Mouse (Mus musculus) heart, postnatal 10 days (tissue): Measurements from ENCODE around the gene Tmem189. TPM values are rescaled to one million over a fixed set of nuclear protein-coding genes. Genes with fewer than 3 reads are reported as not detected.

Experiments used
- DNase-seq, 2 experiments: peaks; one replicate each; pipeline ENCODE4 v3.0.0; 2021
- intact Hi-C: fragments of 180-260 bp; cut with DNase I; formaldehyde crosslinking; loops from one replicate; pipeline ENCODE4 v1.15.1; 2025
- microRNA-seq, 2 experiments: library from miRNA; unstranded; fragments of <30 nt; microRNA quantifications; one replicate each; pipeline ENCODE4 v1.2.0; 2022
- total RNA-seq, 2 experiments: library from RNA; stranded (reverse); gene quantifications; 2 replicates each; pipeline ENCODE4 v1.2.3; 2021

The Tmem189 gene
- total RNA-seq, 2 experiments from 2014 or later: 37.9 to 40.5 TPM

DNA sequence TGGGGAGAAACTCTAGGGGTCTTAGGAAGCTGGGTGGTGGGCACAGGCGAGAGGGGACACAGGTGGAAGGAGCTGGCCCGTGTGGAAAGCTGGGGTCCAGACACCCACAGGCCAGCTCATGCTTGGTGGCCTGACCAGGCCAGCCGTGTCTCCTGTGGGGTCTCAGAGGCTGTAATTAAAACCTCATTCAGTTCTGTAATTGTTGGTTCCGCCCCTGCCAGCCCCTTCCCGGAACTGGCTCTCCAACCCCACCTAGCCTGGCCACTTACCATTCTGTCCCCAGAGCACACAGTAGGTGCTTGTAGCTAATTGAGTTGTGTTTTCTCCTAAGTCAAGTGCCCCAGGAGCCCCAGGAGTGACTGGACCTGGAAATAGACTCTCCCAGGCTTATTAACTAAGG is 90.4 kb downstream of the Tmem189 start:
- intact Hi-C loops: no loop called here
- DNase-seq: no peak

DNA sequence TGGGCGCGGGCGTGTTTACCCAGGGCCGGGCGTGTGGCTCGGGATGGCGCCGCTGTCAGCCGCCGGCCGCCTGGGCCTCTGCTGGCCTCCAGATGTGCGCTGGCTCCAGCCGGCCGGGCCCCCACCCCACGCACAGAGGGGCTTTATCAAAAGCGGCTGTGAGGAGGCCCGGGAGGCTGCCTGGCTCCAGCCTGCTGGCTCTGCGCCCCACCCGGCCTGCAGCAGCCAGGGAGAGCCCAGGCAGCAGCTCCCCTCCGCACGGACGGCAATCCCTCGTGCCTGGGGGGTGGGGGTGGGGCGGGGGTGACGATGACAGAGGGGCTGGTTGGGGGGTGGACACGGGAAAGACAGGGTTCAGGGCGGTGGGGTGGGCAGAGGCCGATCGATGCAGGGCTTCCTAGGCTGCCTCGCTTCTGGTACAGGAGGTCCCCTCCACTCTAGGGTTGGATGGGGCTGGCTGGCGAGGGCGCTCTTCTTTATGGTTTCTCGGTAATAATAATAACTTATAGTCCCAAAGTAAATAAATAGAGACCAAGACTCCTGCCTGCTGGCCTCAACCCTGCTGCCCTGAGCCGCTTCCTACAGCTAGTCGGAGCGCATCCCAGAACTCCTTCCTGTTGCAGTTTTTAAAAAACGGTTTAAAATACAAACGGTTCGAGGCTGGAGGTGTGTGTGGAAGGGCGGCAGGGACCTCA is 92.0 kb downstream of the Tmem189 start:
- peak; percentile 76 to 77 for DNase-seq
- intact Hi-C loops: no loop called here

DNA sequence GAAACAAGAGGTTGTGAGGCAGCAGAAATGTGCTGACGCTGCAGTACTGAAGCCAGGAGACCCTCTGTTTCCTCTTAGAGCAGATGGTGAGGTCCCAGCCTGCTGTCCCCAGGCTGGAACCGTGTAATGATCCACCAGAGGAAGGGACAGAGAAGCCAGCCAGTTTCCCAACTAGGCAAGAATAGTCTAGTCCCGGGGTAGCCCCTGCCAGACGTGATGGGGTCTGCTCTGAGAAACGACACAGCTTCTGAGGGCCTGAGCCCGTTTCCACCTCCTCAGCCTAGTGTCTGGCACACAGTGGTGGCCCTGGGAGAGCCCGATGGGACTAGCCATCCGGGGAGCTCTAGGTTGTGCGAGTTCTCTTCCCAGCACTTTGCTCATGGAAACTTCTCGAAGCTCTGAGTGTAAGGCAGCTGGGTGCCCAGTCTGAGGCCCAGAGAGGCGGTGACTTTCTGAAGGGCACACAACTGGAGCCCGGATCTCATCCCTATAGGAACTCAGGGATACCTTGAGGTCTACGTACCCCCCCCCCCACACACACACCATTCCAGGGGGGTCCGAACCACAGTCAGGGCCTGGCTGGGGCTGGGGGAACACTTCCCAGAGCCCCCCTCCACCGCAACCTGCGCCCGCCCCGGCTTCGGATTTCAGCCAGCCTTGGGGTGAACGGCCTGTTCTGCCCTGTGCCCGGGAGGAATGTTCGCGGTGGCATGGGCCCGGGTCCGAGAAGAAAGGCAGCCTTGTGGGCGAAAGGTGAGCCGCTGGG is 92.7 kb downstream of the Tmem189 start:
- intact Hi-C loops: no loop called here
- peak in 1 of 2 experiments; percentile 41 for DNase-seq

DNA sequence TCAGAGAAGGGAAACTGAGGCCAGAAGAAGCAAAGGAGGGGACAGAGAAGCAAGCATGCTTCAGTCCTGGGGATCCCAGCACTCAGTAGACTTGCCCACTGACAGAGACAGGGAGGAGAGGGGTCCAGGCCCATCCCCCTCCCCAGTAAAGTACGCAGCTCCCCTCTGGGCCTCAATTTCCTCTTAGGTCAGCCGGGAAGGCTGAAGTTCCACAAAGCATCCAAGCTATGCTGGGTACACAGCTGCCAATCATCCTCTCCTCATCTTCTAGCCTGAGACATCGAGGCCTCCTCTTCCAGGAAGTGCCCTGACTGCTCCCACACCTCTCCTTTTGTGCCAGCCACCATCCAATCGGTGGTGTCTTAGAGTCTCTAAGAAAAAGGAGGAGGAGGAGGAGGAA is 93.4 kb downstream of the Tmem189 start:
- intact Hi-C loops: no loop called here
- no peak for DNase-seq

DNA sequence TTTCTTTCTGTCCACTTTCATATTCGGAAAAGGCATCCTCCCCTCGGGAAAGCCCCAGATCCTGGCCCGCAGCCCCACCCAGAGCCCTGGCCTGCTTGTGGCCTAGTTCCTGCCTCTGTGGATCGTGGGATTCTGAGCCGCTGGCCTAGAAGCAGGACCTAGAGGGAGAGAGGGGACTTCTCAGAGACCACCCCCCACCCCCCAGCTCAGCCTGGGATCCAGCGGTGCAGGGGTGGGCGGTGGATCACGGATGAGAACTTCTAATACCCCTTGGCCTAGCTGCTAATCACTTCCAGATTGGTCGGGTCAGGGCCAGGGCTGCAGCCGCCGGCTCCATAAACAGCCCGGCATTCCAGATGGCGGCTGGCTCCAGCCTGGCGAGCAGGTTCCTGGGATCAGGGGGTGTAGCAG is 93.9 kb downstream of the Tmem189 start:
- peak; percentile 75 to 76 for DNase-seq
- intact Hi-C loops: loop anchor here (2.0 kb wide), 2 partner anchors 31 to 57 kb away; partner anchors contain the start of gene Snai1

DNA sequence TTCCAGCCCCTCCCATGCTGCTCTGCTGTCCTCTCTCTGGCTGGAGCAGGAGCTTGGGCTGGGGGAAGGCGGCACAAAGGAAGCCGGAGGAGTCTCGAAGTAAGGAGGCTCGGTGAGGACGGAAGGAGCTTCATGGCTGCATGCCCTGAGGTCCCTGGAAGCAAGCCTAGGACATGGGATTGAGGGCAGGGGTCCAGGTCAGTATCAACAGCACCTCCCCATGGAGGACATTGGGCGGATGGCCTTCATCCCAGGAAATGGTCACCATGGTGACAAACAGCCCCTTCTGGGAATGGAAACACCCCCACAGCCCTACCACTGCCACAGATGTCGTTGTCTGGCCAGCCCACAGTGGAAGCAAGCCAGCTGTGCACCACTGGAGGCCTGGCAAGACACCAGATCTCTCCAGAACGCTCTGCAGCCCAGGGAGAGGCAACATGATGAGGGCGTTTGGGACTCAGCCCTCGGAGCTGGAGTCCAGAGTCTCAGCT is 95.1 kb downstream of the Tmem189 start:
- intact Hi-C loops: loop anchor here (2.0 kb wide), 2 partner anchors 30 to 56 kb away; partner anchors contain the start of gene Snai1
- DNase-seq: peak; percentile 97 to 98

DNA sequence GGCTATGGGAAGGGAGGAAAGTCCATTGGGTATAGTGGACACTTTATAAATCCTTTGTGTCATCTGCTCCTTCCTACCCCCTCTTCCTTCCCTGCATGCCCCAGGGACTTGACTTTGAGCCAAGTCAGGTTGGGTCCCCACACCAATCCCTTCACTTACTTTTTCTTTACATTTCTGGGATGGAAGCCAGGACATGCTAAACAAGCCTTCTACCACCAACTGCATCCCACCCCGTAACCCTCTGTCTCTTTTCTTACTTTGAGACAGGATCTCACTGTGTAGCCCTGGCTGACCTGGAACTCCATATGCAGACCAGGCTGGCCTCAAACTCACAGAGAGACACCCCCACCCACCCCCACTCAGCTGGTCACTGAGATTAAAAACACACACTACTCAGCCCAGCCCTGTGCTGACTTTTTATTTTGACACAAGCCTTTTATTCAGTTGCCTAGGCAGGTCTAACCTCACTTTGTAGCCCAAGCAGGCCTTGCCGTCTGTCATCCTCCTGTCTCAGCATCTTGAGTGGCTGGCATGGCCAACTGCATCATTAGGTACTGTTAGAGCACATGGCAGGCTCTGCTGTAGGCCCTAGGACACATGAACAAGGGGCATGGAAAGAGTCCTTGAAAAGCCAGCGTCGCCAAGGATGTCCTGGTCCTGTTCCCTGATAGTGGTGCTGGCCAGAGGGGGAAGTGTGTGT is 95.9 kb downstream of the Tmem189 start:
- intact Hi-C loops: loop anchor here (2.0 kb wide), 2 partner anchors 29 to 55 kb away; partner anchors contain the start of gene Snai1
- no peak for DNase-seq

Small RNAs within 50 kb of the gene (microRNA-seq; reads per million reads assigned to microRNA genes)
- 0 reads per million in 2 experiments for gene Gm22355

Other genes with a start within 250 kb of the Tmem189 start
- gene Rnf114, start 197.2 kb downstream of the Tmem189 start, total RNA-seq: 10 to 100 TPM; 41.9 to 47.1 TPM
- 10 to 100 TPM; 24.0 to 24.9 TPM for gene Spata2, start 196.9 kb downstream of the Tmem189 start, total RNA-seq
- 1 to 10 TPM; 3.6 to 4.1 TPM for gene Snai1, start 151.6 kb downstream of the Tmem189 start, total RNA-seq
- gene Ube2v1, start 57.7 kb downstream of the Tmem189 start, total RNA-seq: 100 to 1,000 TPM; 120 to 121 TPM
- gene Gm20431, start 28.3 kb downstream of the Tmem189 start, total RNA-seq: 10 to 100 TPM; 21.6 to 23.2 TPM
- gene Cebpb, start 907 bp downstream of the Tmem189 start, total RNA-seq: 100 to 1,000 TPM in 1 of 2 experiments, 10 to 100 TPM in 1; 31.0 to 100 TPM
- 10 to 100 TPM; 27.3 to 34.9 TPM for gene Ptpn1, start 242.2 kb upstream of the Tmem189 start, total RNA-seq